Mouse (Mus musculus): Measurements from ENCODE around the gene Ramp1. TPM values are rescaled to one million over a fixed set of nuclear protein-coding genes. Genes with fewer than 3 reads are reported as not detected.
A peak's percentile ranks its signal among the peaks of the same experiment; 100 is the strongest.

Ramp1 gene
- polyA plus RNA-seq, 2 experiments = 4.6 to 7.1 TPM

DNA sequence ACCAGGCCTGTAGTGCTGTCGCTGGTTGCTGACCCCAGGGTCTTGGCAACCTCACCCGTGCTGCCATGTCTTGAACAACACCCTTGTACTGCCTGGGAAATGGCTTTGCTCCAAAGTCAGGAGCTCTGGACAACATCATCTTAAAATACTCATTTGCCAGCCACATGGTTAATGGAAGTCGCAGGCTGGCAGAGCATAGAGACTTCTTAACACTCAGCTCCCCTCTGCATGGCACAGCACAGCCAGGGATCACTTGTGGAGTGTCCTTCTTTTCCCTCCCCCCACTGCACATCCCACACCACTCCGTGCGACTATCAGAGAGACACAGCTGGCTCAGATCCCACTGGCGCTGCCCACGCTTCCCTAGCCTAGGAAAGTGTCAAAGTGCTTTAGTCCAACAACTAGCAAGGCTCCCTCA lies 32.0 kb downstream of the Ramp1 start:
- Histone ChIP-seq H3K27ac (replicated peaks; ENCODE audit: low read depth, low read length) (no peak overlapping the region), H3K4me1 (ENCODE audit: control insufficient read depth, insufficient read depth, low read length) (peaks cover 3% of the 10 kb centered on the region; the same call in 1 of the 2 replicates), H3K36me3 (ENCODE audit: control insufficient read depth, insufficient read depth, low read length) (no peaks in the 10 kb centered on the region), H3K9me3 (ENCODE audit: control insufficient read depth, low read length) (no peaks in the 10 kb centered on the region), H3K9ac (ENCODE audit: low read depth, low read length, severe bottlenecking) (no peak overlapping the region), H3K4me2 (replicated peaks; ENCODE audit: low read depth, low read length, severe bottlenecking) (no peak overlapping the region), H3K4me3 (replicated peaks; ENCODE audit: low read length) (no peak overlapping the region), H3K27me3 (ENCODE audit: control insufficient read depth, insufficient read depth, low read length) (no peaks in the 10 kb centered on the region)
- TF ChIP-seq POLR2A (IDR thresholded peaks at IDR 0.05; ENCODE audit: borderline replicate concordance, extremely low read depth, insufficient read depth, insufficient read length) = no peak
- ATAC-seq (ENCODE audit: low FRiP score, low read depth) (no peak), DNase-seq (ENCODE audit: low spot score) (no peak)
- WGBS = 75% methylated on average over 7 of the region's 7 CpGs

DNA sequence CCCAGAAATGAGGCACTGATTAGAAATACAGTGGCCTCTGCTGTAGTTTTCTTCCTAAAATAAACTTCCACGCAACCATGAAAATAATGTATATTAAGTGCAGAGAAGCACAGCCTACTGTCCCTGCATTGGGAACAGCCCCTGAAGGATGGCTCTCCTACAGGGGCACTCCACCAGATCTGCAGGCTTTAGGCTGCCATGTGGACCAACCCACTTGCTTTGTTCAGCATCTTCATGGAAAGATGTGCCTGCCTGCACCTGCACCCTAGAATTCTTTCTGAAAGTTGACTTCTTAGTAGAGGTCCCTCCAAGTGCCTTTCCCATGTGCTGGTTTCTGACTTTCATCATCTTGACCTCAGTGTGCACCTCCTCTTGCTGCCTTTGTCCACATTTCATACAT lies 35.6 kb downstream of the Ramp1 start:
- no peak for ATAC-seq (ENCODE audit: low FRiP score, low read depth)

DNA sequence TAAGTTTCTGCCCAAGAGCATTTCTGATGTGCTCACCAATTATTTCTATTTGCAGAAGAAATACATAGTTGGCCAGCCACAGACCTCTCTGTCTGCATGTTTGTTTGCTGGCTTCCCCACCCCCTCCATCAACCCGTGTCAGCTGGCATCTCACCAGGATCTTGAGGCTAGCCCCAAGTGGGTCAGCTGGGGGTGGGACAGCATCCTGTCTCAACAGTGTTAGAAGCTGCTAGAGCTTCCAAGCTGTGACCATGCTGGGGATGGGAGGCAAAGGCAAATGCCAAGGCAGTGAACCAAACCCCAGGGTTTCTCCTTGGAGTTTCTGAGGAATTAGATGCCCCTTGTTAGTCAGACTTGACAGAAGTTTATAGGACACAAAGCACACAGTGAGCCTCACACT lies 36.4 kb downstream of the Ramp1 start:
- Histone ChIP-seq H3K36me3 (ENCODE audit: control insufficient read depth, insufficient read depth, low read length) (no peaks in the 10 kb centered on the region), H3K27me3 (ENCODE audit: control insufficient read depth, insufficient read depth, low read length) (no peaks in the 10 kb centered on the region), H3K4me2 (replicated peaks; ENCODE audit: low read depth, low read length, severe bottlenecking) (no peak overlapping the region), H3K9ac (ENCODE audit: low read depth, low read length, severe bottlenecking) (no peak overlapping the region), H3K4me3 (replicated peaks; ENCODE audit: low read length) (no peak overlapping the region), H3K27ac (replicated peaks; ENCODE audit: low read depth, low read length) (no peak overlapping the region), H3K4me1 (ENCODE audit: control insufficient read depth, insufficient read depth, low read length) (0 out of 2 replicates have a peak, but pooled peaks cover 3% of the 10 kb centered on the region), H3K9me3 (ENCODE audit: control insufficient read depth, low read length) (no peaks in the 10 kb centered on the region)
- ATAC-seq (ENCODE audit: low FRiP score, low read depth) (no peak), DNase-seq (ENCODE audit: low spot score) (no peak)
- TF ChIP-seq POLR2A (IDR thresholded peaks at IDR 0.05; ENCODE audit: borderline replicate concordance, extremely low read depth, insufficient read depth, insufficient read length) = no peak
- 62% methylated on average over 1 of the region's 1 CpGs for WGBS

More for the DNA sequence above, 35.6 kb downstream of the Ramp1 start:
- WGBS = 94% methylated on average over 1 of the region's 1 CpGs
- H3K4me2 ChIP-seq (replicated peaks; ENCODE audit: low read depth, low read length, severe bottlenecking) = no peak overlapping the region
- TF ChIP-seq POLR2A (IDR thresholded peaks at IDR 0.05; ENCODE audit: borderline replicate concordance, extremely low read depth, insufficient read depth, insufficient read length) = no peak
- 0 out of 2 replicates have a peak, but pooled peaks cover 3% of the 10 kb centered on the region for H3K4me1 ChIP-seq (ENCODE audit: control insufficient read depth, insufficient read depth, low read length)
- no peak overlapping the region for H3K4me3 ChIP-seq (replicated peaks; ENCODE audit: low read length)
- no peak overlapping the region for H3K27ac ChIP-seq (replicated peaks; ENCODE audit: low read depth, low read length)
- no peaks in the 10 kb centered on the region for H3K27me3 ChIP-seq (ENCODE audit: control insufficient read depth, insufficient read depth, low read length)
- no peaks in the 10 kb centered on the region for H3K36me3 ChIP-seq (ENCODE audit: control insufficient read depth, insufficient read depth, low read length)
- H3K9me3 ChIP-seq (ENCODE audit: control insufficient read depth, low read length) = no peaks in the 10 kb centered on the region
- H3K9ac ChIP-seq (ENCODE audit: low read depth, low read length, severe bottlenecking) = no peak overlapping the region
- DNase-seq (ENCODE audit: low spot score) = no peak

DNA sequence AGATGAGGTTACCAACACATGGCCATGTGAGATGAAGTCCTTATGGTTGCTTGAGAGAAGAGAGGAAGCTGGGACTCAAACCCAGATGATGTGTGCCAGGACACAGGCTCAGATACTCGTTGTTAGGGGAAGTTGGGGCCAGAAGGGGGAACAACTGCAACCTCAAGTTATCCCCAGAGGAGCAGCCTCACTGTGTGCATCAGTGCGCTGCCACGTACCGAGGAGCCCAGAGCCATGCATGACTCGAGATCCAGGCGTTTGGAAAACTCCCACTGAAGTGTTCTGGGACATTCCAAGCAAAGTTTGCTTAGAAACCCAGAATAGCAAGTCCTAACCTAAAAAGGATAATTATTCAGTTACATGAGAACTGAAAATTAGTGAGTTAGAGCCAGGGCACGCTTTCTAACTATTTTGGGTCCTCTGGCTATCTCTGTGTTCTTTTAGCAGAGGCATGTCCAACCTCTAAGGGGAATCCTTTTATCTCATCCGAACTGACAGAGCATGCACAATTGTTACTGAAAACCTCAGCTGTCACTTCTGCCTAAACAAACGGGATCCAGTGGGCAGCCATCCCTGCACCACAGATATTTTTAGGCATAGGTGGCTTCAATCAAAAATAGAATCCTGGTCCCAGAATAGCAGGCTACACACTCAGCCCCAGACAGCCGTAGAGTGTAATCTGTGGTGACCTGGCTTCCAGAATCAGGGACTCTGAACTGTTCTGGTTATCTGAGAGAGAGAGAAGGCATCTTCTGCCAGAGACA lies 37.1 kb downstream of the Ramp1 start:
- Histone ChIP-seq H3K9me3 (ENCODE audit: control insufficient read depth, low read length) (no peaks in the 10 kb centered on the region), H3K36me3 (ENCODE audit: control insufficient read depth, insufficient read depth, low read length) (no peaks in the 10 kb centered on the region), H3K4me1 (ENCODE audit: control insufficient read depth, insufficient read depth, low read length) (0 out of 2 replicates have a peak, but pooled peaks cover under 1% of the 10 kb centered on the region), H3K4me3 (replicated peaks; ENCODE audit: low read length) (no peak overlapping the region), H3K4me2 (replicated peaks; ENCODE audit: low read depth, low read length, severe bottlenecking) (no peak overlapping the region), H3K27ac (replicated peaks; ENCODE audit: low read depth, low read length) (no peak overlapping the region), H3K9ac (ENCODE audit: low read depth, low read length, severe bottlenecking) (no peak overlapping the region), H3K27me3 (ENCODE audit: control insufficient read depth, insufficient read depth, low read length) (no peaks in the 10 kb centered on the region)
- no peak for ATAC-seq (ENCODE audit: low FRiP score, low read depth)
- DNase-seq (ENCODE audit: low spot score) = peak; percentile 26
- 66% methylated on average over 10 of the region's 10 CpGs for WGBS
- TF ChIP-seq POLR2A (IDR thresholded peaks at IDR 0.05; ENCODE audit: borderline replicate concordance, extremely low read depth, insufficient read depth, insufficient read length) = no peak

DNA sequence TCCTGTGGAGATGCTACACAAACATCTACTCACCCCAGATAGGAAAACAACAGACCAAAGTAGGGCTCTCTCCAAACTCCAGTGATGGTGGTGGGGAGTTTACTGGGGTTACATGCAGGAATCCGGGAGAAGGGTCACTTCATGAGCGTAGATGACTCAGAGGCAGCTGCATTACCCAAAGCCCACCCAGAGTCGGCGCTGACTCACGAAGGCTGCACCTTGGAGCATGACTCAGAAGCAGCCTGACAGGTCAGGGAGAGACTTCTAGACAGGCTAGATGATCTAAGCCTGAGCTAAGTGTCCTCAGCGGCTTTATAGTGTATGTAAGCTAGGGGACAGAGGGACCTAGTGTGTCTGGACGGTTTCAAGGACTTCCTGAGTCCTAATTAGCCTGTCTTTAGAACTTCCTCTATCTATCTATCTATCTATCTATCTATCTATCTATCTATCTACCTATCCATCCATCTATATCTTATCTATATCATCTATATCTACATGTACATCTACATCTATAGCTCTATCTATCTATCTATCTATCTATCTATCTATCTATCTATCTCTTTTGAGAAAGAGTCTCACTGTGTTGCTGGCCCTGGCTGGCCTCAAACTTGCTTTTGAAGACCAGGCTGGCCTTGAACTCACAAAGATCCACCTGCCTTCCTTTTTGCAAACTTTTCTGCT lies 40.2 kb downstream of the Ramp1 start:
- ATAC-seq (ENCODE audit: low FRiP score, low read depth) = no peak

More for the DNA sequence above, 40.2 kb downstream of the Ramp1 start:
- H3K27ac ChIP-seq (replicated peaks; ENCODE audit: low read depth, low read length) = no peak overlapping the region
- no peaks in the 10 kb centered on the region for H3K9me3 ChIP-seq (ENCODE audit: control insufficient read depth, low read length)
- H3K4me2 ChIP-seq (replicated peaks; ENCODE audit: low read depth, low read length, severe bottlenecking) = no peak overlapping the region
- TF ChIP-seq POLR2A (IDR thresholded peaks at IDR 0.05; ENCODE audit: borderline replicate concordance, extremely low read depth, insufficient read depth, insufficient read length) = no peak
- no peaks in the 10 kb centered on the region for H3K4me1 ChIP-seq (ENCODE audit: control insufficient read depth, insufficient read depth, low read length)
- whole genome bisulfite sequencing = 82% methylated on average over 7 of the region's 7 CpGs
- no peaks in the 10 kb centered on the region for H3K27me3 ChIP-seq (ENCODE audit: control insufficient read depth, insufficient read depth, low read length)
- DNase-seq (ENCODE audit: low spot score) = no peak
- no peak overlapping the region for H3K9ac ChIP-seq (ENCODE audit: low read depth, low read length, severe bottlenecking)
- H3K4me3 ChIP-seq (replicated peaks; ENCODE audit: low read length) = no peak overlapping the region
- H3K36me3 ChIP-seq (ENCODE audit: control insufficient read depth, insufficient read depth, low read length) = no peaks in the 10 kb centered on the region

Measured in limb, embryonic 14.5 days (tissue).